Mouse (Mus musculus) retina, postnatal 7 days (tissue): ENCODE data around the gene Atrx.

ENCODE experiments used
- DNase-seq: peaks from one replicate; pipeline ENCODE4 v3.0.0-alpha.2; 2012; ENCODE audit warnings: low read depth, low spot score

Atrx gene

GRCm38 (mm10) chrX:105767932-105768331 is 161.3 kb downstream of the Atrx start:
- DNase-seq, result no peak

- no peak for DNase-seq
These were observed 161.9 kb downstream of the Atrx start for GRCm38 (mm10) chrX:105767177-105767764.

- no peak for DNase-seq
These were observed 163.2 kb downstream of the Atrx start for GRCm38 (mm10) chrX:105766013-105766412.

GRCm38 (mm10) chrX:105765005-105765706 is 164.0 kb downstream of the Atrx start:
- no peak for DNase-seq

- no peak for DNase-seq
These were observed 164.8 kb downstream of the Atrx start, which contains the start of gene Fgf16 for GRCm38 (mm10) chrX:105764162-105765004. Gene Fgf16 (plus strand): TSS chrX:105764279.

GRCm38 (mm10) chrX:105763612-105764011 is 165.6 kb downstream of the Atrx start:
- no peak for DNase-seq

- no peak for DNase-seq
These were observed 166.2 kb downstream of the Atrx start for GRCm38 (mm10) chrX:105762847-105763527.
